Mouse (Mus musculus): ENCODE results near the gene Mxd4. TPM values are rescaled to one million over a fixed set of nuclear protein-coding genes. Genes with fewer than 3 reads are reported as not detected.

Gene Mxd4
- polyA plus RNA-seq (2014; fragmentation: Nextera tagmentation; extraction: Ambion mirVana): 47.6 and 50.8 TPM in 2 replicates

GRCm38 (mm10) chr5:34187601-34188316 is at the start of gene Mxd4:
Gene Mxd4 (minus strand): TSS chr5:34187720.
- H3K9me3 ChIP-seq (ENCODE audit: low read depth, low read length): no peaks in the 10 kb centered on the region

GRCm38 (mm10) chr5:34235898-34236420 is 48.4 kb upstream of the Mxd4 start:
- Histone ChIP-seq H3K9me3 (ENCODE audit: low read depth, low read length) (no peaks in the 10 kb centered on the region), H3K4me2 (no peak overlapping the region), H3K36me3 (ENCODE audit: insufficient read depth) (no peaks in the 10 kb centered on the region), H3K4me1 (ENCODE audit: insufficient read depth) (no peaks in the 10 kb centered on the region), H3K9ac (no peak overlapping the region), H3K4me3 (ENCODE audit: low read depth, low read length) (no peak overlapping the region), H3K27ac (ENCODE audit: low read depth) (no peak overlapping the region), H3K27me3 (ENCODE audit: insufficient read depth, low read length) (no peaks in the 10 kb centered on the region)
- DNase-seq: peak; percentile 34
- WGBS: 53% methylated on average over 10 of the region's 10 CpGs
- TF ChIP-seq CTCF (IDR thresholded peaks at IDR 0.05; ENCODE audit: low read depth): peak; percentile 83
- no peak for ATAC-seq (ENCODE audit: insufficient read depth)

More at GRCm38 (mm10) chr5:34187601-34188316, at the start of gene Mxd4:
- ATAC-seq (ENCODE audit: insufficient read depth): peak; percentile 98
- H3K4me3 ChIP-seq (ENCODE audit: low read depth, low read length): peak within 1 kb of the TSS; percentile 93
- no peaks in the 10 kb centered on the region for H3K27me3 ChIP-seq (ENCODE audit: insufficient read depth, low read length)
- H3K9ac ChIP-seq: peak within 1 kb of the TSS; percentile 77
- H3K4me2 ChIP-seq: peak within 1 kb of the TSS; percentile 77
- H3K4me1 ChIP-seq (ENCODE audit: insufficient read depth): peaks cover 12% of the 10 kb centered on the region; the same call in 1 of the 2 replicates
- H3K27ac ChIP-seq (ENCODE audit: low read depth): peak within 1 kb of the TSS; percentile 95
- whole genome bisulfite sequencing: under 1% methylated on average over 60 of the region's 60 CpGs
- peak; percentile 99 for DNase-seq
- no peak for TF ChIP-seq CTCF (IDR thresholded peaks at IDR 0.05; ENCODE audit: low read depth)
- H3K36me3 ChIP-seq (ENCODE audit: insufficient read depth): 0 out of 2 replicates have a peak, but pooled peaks cover 19% of the 10 kb centered on the region

GRCm38 (mm10) chr5:34235056-34235455 is 47.5 kb upstream of the Mxd4 start:
- no peak for TF ChIP-seq CTCF (IDR thresholded peaks at IDR 0.05; ENCODE audit: low read depth)
- no peak for ATAC-seq (ENCODE audit: insufficient read depth)
- H3K9ac ChIP-seq: no peak overlapping the region

GRCm38 (mm10) chr5:34233221-34233515 is 45.6 kb upstream of the Mxd4 start:
- 80% methylated on average over 6 of the region's 6 CpGs for WGBS
- Histone ChIP-seq H3K4me2 (no peak overlapping the region), H3K27me3 (ENCODE audit: insufficient read depth, low read length) (no peaks in the 10 kb centered on the region), H3K36me3 (ENCODE audit: insufficient read depth) (no peaks in the 10 kb centered on the region), H3K9me3 (ENCODE audit: low read depth, low read length) (no peaks in the 10 kb centered on the region), H3K9ac (no peak overlapping the region), H3K4me1 (ENCODE audit: insufficient read depth) (no peaks in the 10 kb centered on the region), H3K27ac (ENCODE audit: low read depth) (no peak overlapping the region), H3K4me3 (ENCODE audit: low read depth, low read length) (no peak overlapping the region)
- ATAC-seq (ENCODE audit: insufficient read depth) (no peak), DNase-seq (no peak)
- no peak for TF ChIP-seq CTCF (IDR thresholded peaks at IDR 0.05; ENCODE audit: low read depth)

More at GRCm38 (mm10) chr5:34235056-34235455, 47.5 kb upstream of the Mxd4 start:
- Histone ChIP-seq H3K4me1 (ENCODE audit: insufficient read depth) (no peaks in the 10 kb centered on the region), H3K4me2 (no peak overlapping the region), H3K4me3 (ENCODE audit: low read depth, low read length) (no peak overlapping the region), H3K27me3 (ENCODE audit: insufficient read depth, low read length) (no peaks in the 10 kb centered on the region), H3K36me3 (ENCODE audit: insufficient read depth) (no peaks in the 10 kb centered on the region), H3K27ac (ENCODE audit: low read depth) (no peak overlapping the region), H3K9me3 (ENCODE audit: low read depth, low read length) (no peaks in the 10 kb centered on the region)
- 56% methylated on average over 4 of the region's 4 CpGs for WGBS
- no peak for DNase-seq

- ATAC-seq (ENCODE audit: insufficient read depth): no peak
- WGBS: 63% methylated on average over 8 of the region's 8 CpGs
- no peak for DNase-seq
- Histone ChIP-seq H3K27me3 (ENCODE audit: insufficient read depth, low read length) (no peaks in the 10 kb centered on the region), H3K36me3 (ENCODE audit: insufficient read depth) (no peaks in the 10 kb centered on the region), H3K4me2 (no peak overlapping the region), H3K27ac (ENCODE audit: low read depth) (no peak overlapping the region), H3K4me3 (ENCODE audit: low read depth, low read length) (no peak overlapping the region), H3K9me3 (ENCODE audit: low read depth, low read length) (no peaks in the 10 kb centered on the region), H3K9ac (no peak overlapping the region), H3K4me1 (ENCODE audit: insufficient read depth) (no peaks in the 10 kb centered on the region)
- TF ChIP-seq CTCF (IDR thresholded peaks at IDR 0.05; ENCODE audit: low read depth): no peak
Measured at GRCm38 (mm10) chr5:34232481-34233220, 45.1 kb upstream of the Mxd4 start.

GRCm38 (mm10) chr5:34231901-34232300 is 44.4 kb upstream of the Mxd4 start:
- TF ChIP-seq CTCF (IDR thresholded peaks at IDR 0.05; ENCODE audit: low read depth): no peak
- Histone ChIP-seq H3K4me2 (no peak overlapping the region), H3K4me3 (ENCODE audit: low read depth, low read length) (no peak overlapping the region), H3K9me3 (ENCODE audit: low read depth, low read length) (no peaks in the 10 kb centered on the region), H3K4me1 (ENCODE audit: insufficient read depth) (no peaks in the 10 kb centered on the region), H3K27me3 (ENCODE audit: insufficient read depth, low read length) (no peaks in the 10 kb centered on the region), H3K27ac (ENCODE audit: low read depth) (no peak overlapping the region), H3K36me3 (ENCODE audit: insufficient read depth) (no peaks in the 10 kb centered on the region), H3K9ac (no peak overlapping the region)
- ATAC-seq (ENCODE audit: insufficient read depth) (no peak), DNase-seq (no peak)
- 76% methylated on average over 6 of the region's 6 CpGs for WGBS
